Mouse (Mus musculus) embryonic facial prominence, embryonic 15.5 days (tissue): ENCODE measurements around the gene Rbbp5. TPM values are rescaled to one million over a fixed set of nuclear protein-coding genes. Genes with fewer than 3 reads are reported as not detected.

Source experiments
- ATAC-seq: fragments of 200-750 bp; cut with Nextera tagmentation; 2 replicates; pipeline ENCODE4 v1.8.0; 2017; ENCODE audit warnings: low read depth, moderate TSS enrichment; ENCODE audit not compliant: insufficient number of reproducible peaks, low FRiP score, low TSS enrichment
- H3K27ac ChIP-seq: fragments of 300-500 bp; sonication (generic); replicated peaks from 2 replicates; pipeline ENCODE4 v1.5.1; 2015; ENCODE audit warnings: mild to moderate bottlenecking, inconsistent platforms
- H3K27me3 ChIP-seq: fragments of 300-500 bp; sonication (generic); 2 replicates; pipeline ENCODE4 v1.6.1; 2015; ENCODE audit warnings: inconsistent platforms
- H3K36me3 ChIP-seq: fragments of 300-500 bp; sonication (generic); 2 replicates; pipeline ENCODE4 v1.6.1; 2015; ENCODE audit warnings: mild to moderate bottlenecking, inconsistent platforms
- H3K4me1 ChIP-seq: fragments of 300-500 bp; sonication (generic); 2 replicates; pipeline ENCODE4 v1.6.1; 2015; ENCODE audit warnings: inconsistent platforms
- H3K4me2 ChIP-seq: fragments of 300-500 bp; sonication (generic); replicated peaks from 2 replicates; pipeline ENCODE4 v1.6.1; 2015; ENCODE audit warnings: mild to moderate bottlenecking, inconsistent platforms
- H3K4me3 ChIP-seq: fragments of 300-500 bp; sonication (generic); replicated peaks from 2 replicates; pipeline ENCODE4 v1.5.1; 2015; ENCODE audit warnings: mild to moderate bottlenecking, inconsistent platforms
- H3K9ac ChIP-seq: fragments of 300-500 bp; sonication (generic); 2 replicates; pipeline ENCODE4 v1.6.1; 2015; ENCODE audit warnings: inconsistent platforms
- H3K9me3 ChIP-seq: fragments of 300-500 bp; sonication (generic); replicated peaks from 2 replicates; pipeline ENCODE4 v1.6.1; 2016; ENCODE audit warnings: inconsistent platforms
- WGBS: fragments of 180-500 bp; shearing (Covaris S2); methylation state at CpG from one replicate; pipeline ENCODE4 v1.1.7; 2015; 5-methylcytosine and 5-hydroxymethylcytosine counted together
- polyA plus RNA-seq: library from polyadenylated mRNA; unstranded; fragments of >200 nt; fragmentation: Nextera tagmentation; extraction: Ambion mirVana; gene quantifications from 2 replicates; pipeline ENCODE4 v1.2.1, GENCODE M21; 2015

The Rbbp5 gene
- polyA plus RNA-seq, 1 experiment from 2014 or later: 41.6 TPM

DNA sequence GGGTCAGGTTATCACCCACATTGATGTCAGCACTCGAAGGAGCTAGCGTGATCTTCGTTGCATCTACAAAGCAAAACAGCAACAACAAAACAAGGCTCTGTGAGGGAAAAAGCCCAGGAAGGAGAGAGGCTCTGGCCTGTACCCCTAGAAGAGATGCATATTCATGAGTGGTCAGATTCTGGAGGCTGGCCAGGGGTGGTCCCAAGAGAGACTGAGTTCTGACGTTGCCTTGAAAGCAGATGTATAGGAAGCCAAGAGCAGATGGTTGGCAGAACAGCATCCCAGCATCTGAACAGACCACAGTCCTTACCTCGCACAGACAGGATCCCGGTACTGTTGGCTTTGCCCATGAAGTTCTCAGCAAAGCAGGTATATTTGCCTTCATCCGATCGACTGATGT lies 45.9 kb downstream of the Rbbp5 start:
- WGBS: 71% methylated on average over 8 of the region's 8 CpGs
- no peaks in the 10 kb centered on the region for H3K36me3 ChIP-seq
- no peak overlapping the region for H3K27ac ChIP-seq
- H3K4me3 ChIP-seq: no peak overlapping the region
- no peak for ATAC-seq
- no peaks in the 10 kb centered on the region for H3K9me3 ChIP-seq
- no peaks in the 10 kb centered on the region for H3K27me3 ChIP-seq
- peaks cover 19% of the 10 kb centered on the region; the same call in 1 of the 2 replicates for H3K4me1 ChIP-seq
- H3K9ac ChIP-seq: no peak overlapping the region
- no peak overlapping the region for H3K4me2 ChIP-seq

DNA sequence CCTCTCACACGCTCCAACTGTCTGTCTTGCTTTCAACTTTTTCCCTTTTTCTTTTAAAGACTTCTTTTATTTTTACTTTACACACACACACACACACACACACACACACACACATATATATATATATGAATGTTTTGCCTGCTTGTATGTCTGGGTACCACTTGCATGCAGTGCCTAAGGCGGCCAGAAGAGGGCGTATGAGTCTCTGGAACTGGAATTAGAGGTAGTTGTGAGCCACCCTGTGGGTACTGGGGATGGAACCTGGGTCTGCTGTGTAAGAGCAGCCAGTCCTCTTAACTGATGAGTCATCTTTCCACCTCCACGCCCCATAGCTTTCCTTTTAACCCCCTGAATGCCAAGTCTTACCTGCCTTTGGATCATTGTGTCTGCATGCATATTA lies 46.8 kb downstream of the Rbbp5 start:
- no peaks in the 10 kb centered on the region for H3K9me3 ChIP-seq
- peaks cover 19% of the 10 kb centered on the region; the same call in 1 of the 2 replicates for H3K4me1 ChIP-seq
- H3K9ac ChIP-seq: no peak overlapping the region
- no peaks in the 10 kb centered on the region for H3K27me3 ChIP-seq
- H3K4me3 ChIP-seq: no peak overlapping the region
- WGBS: 20% methylated on average over 4 of the region's 4 CpGs
- ATAC-seq: no peak
- H3K27ac ChIP-seq: no peak overlapping the region
- H3K4me2 ChIP-seq: no peak overlapping the region
- no peaks in the 10 kb centered on the region for H3K36me3 ChIP-seq

DNA sequence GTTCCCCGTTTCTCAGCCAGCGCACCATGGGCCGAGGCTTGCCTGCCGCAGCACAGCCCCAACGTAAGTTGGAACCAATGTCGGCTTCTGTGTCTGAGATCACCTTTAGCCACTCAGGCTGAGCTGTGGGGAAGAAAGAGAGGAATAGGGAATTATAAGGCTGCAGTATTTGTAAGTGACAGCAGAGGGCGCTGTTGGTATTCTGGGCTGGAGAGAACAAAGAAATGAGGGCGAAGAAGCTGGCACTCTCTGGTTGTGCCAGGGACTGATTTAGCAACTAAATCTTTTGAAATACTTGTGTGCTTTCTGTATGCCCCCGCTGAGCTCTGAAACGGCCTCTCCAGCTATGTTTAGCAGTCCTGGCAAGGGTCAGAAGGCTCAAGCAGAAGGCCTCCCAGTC lies 48.7 kb downstream of the Rbbp5 start:
- H3K27me3 ChIP-seq: no peaks in the 10 kb centered on the region
- no peak for ATAC-seq
- no peaks in the 10 kb centered on the region for H3K9me3 ChIP-seq
- no peak overlapping the region for H3K27ac ChIP-seq
- WGBS: 2% methylated on average over 10 of the region's 10 CpGs
- H3K9ac ChIP-seq: no peak overlapping the region
- H3K4me3 ChIP-seq: no peak overlapping the region
- no peaks in the 10 kb centered on the region for H3K36me3 ChIP-seq
- no peak overlapping the region for H3K4me2 ChIP-seq
- H3K4me1 ChIP-seq: peaks cover 17% of the 10 kb centered on the region

DNA sequence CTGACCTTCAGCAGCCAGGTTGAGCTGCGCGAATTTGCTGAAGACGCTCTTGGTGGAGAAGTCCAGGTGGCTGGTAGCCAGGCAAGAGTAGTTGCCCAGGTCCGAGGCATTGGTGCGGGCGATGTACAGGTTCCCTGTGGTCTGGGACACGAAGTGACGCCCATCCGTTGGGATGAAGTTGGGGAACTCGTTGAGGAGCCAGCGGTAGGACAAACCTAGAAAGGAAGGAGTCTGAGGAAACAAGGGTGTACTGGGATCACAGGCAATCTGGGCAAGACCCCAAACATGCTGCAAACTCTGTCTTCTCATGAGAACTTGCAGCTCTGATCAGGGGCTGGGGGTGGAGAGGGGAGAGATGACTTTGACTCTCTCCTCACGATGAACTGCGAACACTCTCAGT lies 50.9 kb downstream of the Rbbp5 start:
- H3K4me3 ChIP-seq: no peak overlapping the region
- no peak overlapping the region for H3K4me2 ChIP-seq
- no peak overlapping the region for H3K9ac ChIP-seq
- H3K9me3 ChIP-seq: no peaks in the 10 kb centered on the region
- ATAC-seq: no peak
- H3K36me3 ChIP-seq: no peaks in the 10 kb centered on the region
- H3K4me1 ChIP-seq: peaks cover 25% of the 10 kb centered on the region
- no peaks in the 10 kb centered on the region for H3K27me3 ChIP-seq
- H3K27ac ChIP-seq: no peak overlapping the region
- 93% methylated on average over 13 of the region's 13 CpGs for WGBS

DNA sequence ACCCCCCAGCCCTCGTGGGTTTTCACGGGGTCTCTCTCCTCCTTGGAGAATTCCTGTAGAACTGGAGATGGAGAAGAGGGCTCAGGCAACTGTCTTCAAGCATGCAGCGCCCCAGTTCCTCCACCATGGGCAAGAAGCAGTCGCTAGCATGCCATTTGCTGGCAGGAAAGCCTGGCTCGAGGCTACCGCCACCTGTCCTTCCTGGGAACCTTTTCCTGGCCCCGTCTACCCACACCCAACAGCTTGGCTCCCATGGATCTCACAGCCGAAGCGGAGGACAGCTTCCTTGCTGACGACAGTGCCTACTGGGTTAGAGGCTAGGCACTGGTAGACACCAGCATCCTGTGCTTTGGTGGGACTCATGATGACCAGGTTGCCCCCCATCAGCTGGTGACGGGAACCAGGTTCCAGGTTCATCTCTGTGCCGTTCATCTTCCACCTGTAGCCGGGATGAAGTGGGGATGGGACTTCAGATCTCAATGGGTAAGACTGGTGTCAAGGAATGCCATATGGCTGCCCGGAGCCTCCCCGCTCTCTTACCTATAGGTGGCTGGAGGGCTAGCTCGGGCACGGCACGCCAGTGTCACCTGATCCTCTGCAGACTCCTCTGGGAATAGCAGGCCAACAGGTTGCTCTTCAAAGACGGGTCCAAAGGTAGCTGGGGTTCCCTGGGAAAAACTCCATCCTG lies 51.6 kb downstream of the Rbbp5 start:
- Histone ChIP-seq H3K9me3 (no peaks in the 10 kb centered on the region), H3K4me3 (no peak overlapping the region), H3K4me1 (peaks cover 28% of the 10 kb centered on the region), H3K27ac (no peak overlapping the region), H3K4me2 (no peak overlapping the region), H3K36me3 (no peaks in the 10 kb centered on the region), H3K9ac (no peak overlapping the region), H3K27me3 (peaks cover under 1% of the 10 kb centered on the region)
- ATAC-seq: no peak
- WGBS: 80% methylated on average over 19 of the region's 19 CpGs

DNA sequence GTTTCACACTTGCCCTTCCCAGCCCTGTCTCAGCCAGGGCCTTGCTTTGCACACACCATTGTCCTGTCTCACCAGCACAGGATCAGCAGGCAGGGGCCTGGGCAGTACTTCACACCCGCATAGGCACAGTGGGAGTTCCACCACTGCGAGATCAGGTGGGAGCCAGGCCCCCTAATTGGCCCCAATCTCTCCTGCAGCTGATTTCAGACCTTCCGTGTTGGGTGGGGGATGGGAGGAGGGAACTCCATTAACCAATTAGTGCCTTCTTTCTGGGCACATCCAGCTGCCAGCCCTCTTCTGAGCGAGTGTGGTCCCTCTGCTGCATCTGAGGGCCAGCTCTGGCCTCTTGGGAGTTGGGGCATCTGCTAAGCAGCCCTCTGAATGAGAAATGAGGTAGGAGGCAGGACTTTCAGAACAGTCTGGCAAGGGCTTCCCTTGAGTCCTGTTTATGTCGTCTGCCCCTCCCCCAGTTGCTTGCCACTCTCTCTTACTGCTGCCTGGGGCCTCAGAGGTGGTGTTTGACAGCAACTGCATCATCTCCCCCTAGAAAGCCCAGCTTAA lies 53.5 kb downstream of the Rbbp5 start:
- no peak overlapping the region for H3K9ac ChIP-seq
- peaks cover 9% of the 10 kb centered on the region for H3K27me3 ChIP-seq
- peak; percentile 61 for ATAC-seq
- no peak overlapping the region for H3K4me3 ChIP-seq
- no peak overlapping the region for H3K27ac ChIP-seq
- peaks cover 32% of the 10 kb centered on the region for H3K4me1 ChIP-seq
- no peak overlapping the region for H3K4me2 ChIP-seq
- no peaks in the 10 kb centered on the region for H3K9me3 ChIP-seq
- WGBS: 5% methylated on average over 5 of the region's 5 CpGs
- no peaks in the 10 kb centered on the region for H3K36me3 ChIP-seq

DNA sequence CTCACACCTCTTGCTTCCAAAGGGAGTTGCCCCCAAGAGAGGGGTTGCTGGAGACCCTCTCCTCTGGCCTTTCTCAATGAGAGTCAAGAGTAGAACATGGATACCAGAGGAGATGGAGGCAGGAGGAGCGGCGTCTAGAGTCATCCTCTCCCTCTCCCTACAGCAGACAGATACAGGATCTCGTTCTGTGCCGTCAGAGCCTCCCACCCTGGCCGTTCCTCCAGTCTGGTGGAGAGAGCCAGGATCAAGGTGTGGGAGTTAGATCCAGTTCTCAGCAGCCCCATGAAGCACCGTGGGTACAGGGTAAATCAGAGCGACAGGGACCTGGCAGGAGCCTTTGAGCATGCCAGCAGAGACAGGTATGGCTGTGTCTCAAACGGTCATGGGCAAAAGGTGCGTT lies 55.4 kb downstream of the Rbbp5 start:
- H3K4me2 ChIP-seq: no peak overlapping the region
- no peaks in the 10 kb centered on the region for H3K36me3 ChIP-seq
- no peak overlapping the region for H3K9ac ChIP-seq
- no peak for ATAC-seq
- H3K27me3 ChIP-seq: peaks cover 9% of the 10 kb centered on the region
- peaks cover 26% of the 10 kb centered on the region for H3K4me1 ChIP-seq
- H3K27ac ChIP-seq: no peak overlapping the region
- 52% methylated on average over 9 of the region's 9 CpGs for WGBS
- H3K4me3 ChIP-seq: no peak overlapping the region
- no peaks in the 10 kb centered on the region for H3K9me3 ChIP-seq

DNA sequence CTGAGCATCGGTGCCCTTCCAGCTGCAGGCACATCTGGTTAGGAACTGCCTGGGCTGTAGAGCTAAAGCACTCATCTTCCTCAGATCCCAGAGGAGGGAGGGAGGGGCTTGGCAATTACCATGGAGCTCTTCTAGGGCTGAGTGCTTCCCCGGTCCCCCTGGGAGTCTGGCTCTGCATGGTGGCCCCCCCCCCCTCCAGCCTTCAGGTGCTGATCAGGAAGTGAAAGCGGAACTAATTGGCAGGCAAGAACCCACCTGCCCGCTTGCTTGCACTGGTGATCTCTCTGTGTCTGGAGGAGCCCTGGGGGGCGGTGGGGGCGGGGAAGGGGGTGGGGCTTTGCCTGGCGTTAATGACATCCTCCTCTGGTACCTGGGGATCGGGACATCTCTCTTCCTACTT lies 56.7 kb downstream of the Rbbp5 start:
- Histone ChIP-seq H3K36me3 (no peaks in the 10 kb centered on the region), H3K9ac (no peak overlapping the region), H3K27me3 (peaks cover 12% of the 10 kb centered on the region), H3K9me3 (no peaks in the 10 kb centered on the region), H3K4me1 (peaks cover 26% of the 10 kb centered on the region), H3K4me3 (no peak overlapping the region), H3K4me2 (no peak overlapping the region; the same call in 1 of the 2 replicates), H3K27ac (no peak overlapping the region)
- ATAC-seq: peak; percentile 69
- 3% methylated on average over 8 of the region's 8 CpGs for WGBS

DNA sequence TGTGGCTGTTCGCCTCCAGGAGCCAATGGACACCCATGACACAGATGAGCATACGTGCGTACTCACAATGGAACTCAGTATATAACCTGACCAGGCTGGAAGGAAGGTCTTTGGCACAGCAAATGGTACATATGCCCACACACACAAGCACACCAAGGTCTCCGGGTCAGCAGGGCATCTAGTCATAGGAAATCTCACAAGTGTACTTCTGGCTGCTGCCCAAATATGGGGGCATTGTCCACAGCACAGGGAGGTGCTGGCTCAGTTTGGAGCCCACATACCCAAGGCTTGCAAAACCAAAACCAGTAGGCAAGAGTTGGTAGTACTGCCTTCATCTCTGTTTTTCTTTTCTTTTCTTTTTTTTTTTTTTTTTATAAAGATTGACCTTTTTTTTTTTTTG lies 58.4 kb downstream of the Rbbp5 start:
- 85% methylated on average over 4 of the region's 4 CpGs for WGBS
- H3K4me2 ChIP-seq: no peak overlapping the region

DNA sequence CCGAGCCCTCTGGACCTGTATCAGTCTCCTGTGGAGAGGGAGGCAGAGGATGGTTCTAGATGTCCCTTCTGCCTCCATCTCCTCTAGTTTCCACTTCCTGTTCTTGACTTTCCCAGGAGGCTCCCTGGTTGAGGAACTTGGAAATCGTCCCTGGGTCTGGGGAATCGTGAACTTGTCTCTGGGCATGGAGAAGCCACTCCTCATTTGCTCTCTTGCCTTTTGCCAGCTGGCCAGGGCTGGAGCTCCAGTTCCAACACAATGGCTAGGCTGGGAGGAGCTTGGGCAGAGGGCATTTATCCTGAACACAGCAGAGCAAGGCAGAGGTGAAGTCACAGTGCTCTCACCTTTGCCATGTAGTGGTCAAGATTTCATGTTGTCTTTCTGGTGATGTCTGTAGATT lies 59.3 kb downstream of the Rbbp5 start:
- ATAC-seq: no peak
- peaks cover 19% of the 10 kb centered on the region for H3K4me1 ChIP-seq
- no peak overlapping the region for H3K9ac ChIP-seq
- peaks cover 33% of the 10 kb centered on the region for H3K27me3 ChIP-seq
- H3K9me3 ChIP-seq: no peaks in the 10 kb centered on the region
- H3K4me3 ChIP-seq: no peak overlapping the region
- H3K36me3 ChIP-seq: no peaks in the 10 kb centered on the region
- H3K27ac ChIP-seq: no peak overlapping the region
- 76% methylated on average over 3 of the region's 3 CpGs for WGBS
- H3K4me2 ChIP-seq: no peak overlapping the region

More for the DNA sequence above, 58.4 kb downstream of the Rbbp5 start:
- Histone ChIP-seq H3K4me1 (peaks cover 24% of the 10 kb centered on the region), H3K4me3 (no peak overlapping the region), H3K27ac (no peak overlapping the region), H3K27me3 (peaks cover 24% of the 10 kb centered on the region), H3K9ac (no peak overlapping the region), H3K9me3 (no peaks in the 10 kb centered on the region), H3K36me3 (no peaks in the 10 kb centered on the region)
- ATAC-seq: no peak

DNA sequence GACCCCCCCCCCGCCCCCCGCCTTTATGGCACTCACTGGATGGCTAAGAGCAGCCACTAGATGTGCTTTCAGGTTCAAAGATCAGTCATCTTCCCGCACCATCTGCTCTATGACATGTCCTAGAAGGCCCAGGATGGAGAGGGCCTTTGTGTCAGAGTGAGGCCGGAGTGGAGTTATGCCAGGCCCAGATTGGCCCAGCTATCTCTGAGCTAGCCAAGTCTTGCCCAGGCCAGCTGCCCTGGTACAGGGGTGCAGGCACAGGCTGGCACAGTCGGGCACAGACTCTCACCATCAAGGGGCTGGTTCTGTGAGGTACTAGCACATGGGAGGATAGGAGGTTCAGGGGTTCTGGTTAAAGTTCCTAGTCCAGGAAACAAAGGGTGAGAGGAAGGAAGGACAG lies 60.6 kb downstream of the Rbbp5 start:
- 80% methylated on average over 5 of the region's 5 CpGs for WGBS
- Histone ChIP-seq H3K27me3 (peaks cover 46% of the 10 kb centered on the region), H3K4me1 (peaks cover 22% of the 10 kb centered on the region), H3K36me3 (no peaks in the 10 kb centered on the region), H3K4me3 (no peak overlapping the region), H3K9ac (no peak overlapping the region), H3K27ac (no peak overlapping the region), H3K9me3 (no peaks in the 10 kb centered on the region), H3K4me2 (no peak overlapping the region)
- no peak for ATAC-seq

DNA sequence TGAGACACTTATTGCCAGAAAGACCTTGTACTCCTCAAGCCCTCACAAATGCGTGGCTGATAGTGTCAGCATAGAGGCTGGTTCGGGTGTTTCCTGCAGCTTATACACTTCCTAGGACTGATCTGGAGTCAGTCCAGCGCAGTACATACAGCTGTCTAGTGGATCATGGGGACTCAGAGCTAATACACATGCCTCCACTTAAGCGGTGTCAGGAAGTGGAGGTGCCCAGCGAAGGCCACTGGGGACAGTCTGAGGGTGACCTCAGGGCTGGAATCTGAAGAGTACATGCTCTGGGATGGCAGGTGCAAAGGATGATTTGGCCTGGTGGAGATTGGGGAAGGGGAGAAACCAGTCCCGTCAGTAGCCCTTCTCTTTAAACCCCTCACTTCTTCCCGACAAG lies 63.5 kb downstream of the Rbbp5 start:
- Histone ChIP-seq H3K36me3 (no peaks in the 10 kb centered on the region), H3K4me3 (no peak overlapping the region), H3K9me3 (no peaks in the 10 kb centered on the region), H3K4me1 (peaks cover 10% of the 10 kb centered on the region), H3K9ac (no peak overlapping the region), H3K4me2 (no peak overlapping the region), H3K27ac (no peak overlapping the region), H3K27me3 (peaks cover 51% of the 10 kb centered on the region)
- ATAC-seq: no peak
- WGBS: 52% methylated on average over 7 of the region's 7 CpGs
